Comparison of ENCODE assay signal across 8 mouse cellular contexts in genomic region chr5:108065465-108066411, GRCm38 (mm10). TPM values are rescaled to one million over a fixed set of nuclear protein-coding genes. Genes with fewer than 3 reads are reported as not detected.
DNase-seq lines count a peak whose midpoint lies in the region; ATAC-seq and TF ChIP-seq lines count a peak whose summit lies in the region.

Mtf2 (plus strand) TSS chr5:108065674.

- H3K9me3 ChIP-seq in embryonic facial prominence, embryonic 13.5 days: no peaks in the 10 kb centered on the region
- no peaks in the 10 kb centered on the region for H3K9me3 ChIP-seq in limb, embryonic 12.5 days
- no peaks in the 10 kb centered on the region for H3K9me3 ChIP-seq in midbrain, embryonic 15.5 days

- TF ChIP-seq CTCF in kidney, adult 2 months (conservative IDR thresholded peaks at IDR 0.05; ENCODE audit: insufficient read depth, insufficient read length, low read depth, low read length): no peak
- TF ChIP-seq CTCF in spleen, adult 2 months (IDR thresholded peaks at IDR 0.05; ENCODE audit: extremely low read depth, insufficient read depth, insufficient read length, insufficient replicate concordance): no peak

- peak; percentile 79 for TF ChIP-seq POLR2A in kidney, adult 2 months (IDR thresholded peaks at IDR 0.05; ENCODE audit: low read depth, low read length)
- peak; percentile 96 for TF ChIP-seq POLR2A in spleen, adult 2 months (IDR thresholded peaks at IDR 0.05; ENCODE audit: low read depth, low read length)

- peak within 1 kb of the TSS; percentile 69 for H3K4me2 ChIP-seq in embryonic facial prominence, embryonic 13.5 days
- H3K4me2 ChIP-seq in limb, embryonic 12.5 days: peak within 1 kb of the TSS; percentile 70
- H3K4me2 ChIP-seq in midbrain, embryonic 15.5 days: peak within 1 kb of the TSS; percentile 65

- WGBS in embryonic facial prominence, embryonic 13.5 days: under 1% methylated on average over 59 of the region's 59 CpGs
- under 1% methylated on average over 59 of the region's 59 CpGs for WGBS in kidney, adult 2 months
- WGBS in limb, embryonic 12.5 days: under 1% methylated on average over 59 of the region's 59 CpGs
- under 1% methylated on average over 59 of the region's 59 CpGs for WGBS in midbrain, embryonic 15.5 days
- WGBS in spleen, adult 2 months: under 1% methylated on average over 59 of the region's 59 CpGs

- peaks cover 23% of the 10 kb centered on the region for H3K36me3 ChIP-seq in embryonic facial prominence, embryonic 13.5 days
- H3K36me3 ChIP-seq in kidney, adult 2 months (ENCODE audit: control insufficient read depth, insufficient read depth, low read length): no peaks in the 10 kb centered on the region
- peaks cover 31% of the 10 kb centered on the region for H3K36me3 ChIP-seq in limb, embryonic 12.5 days
- H3K36me3 ChIP-seq in midbrain, embryonic 15.5 days (replicated peaks): peaks cover 8% of the 10 kb centered on the region
- H3K36me3 ChIP-seq in spleen, adult 2 months (ENCODE audit: control insufficient read depth, insufficient read depth, low read length): peaks cover 6% of the 10 kb centered on the region

- peaks cover 9% of the 10 kb centered on the region for H3K4me1 ChIP-seq in embryonic facial prominence, embryonic 13.5 days
- no peaks in the 10 kb centered on the region; the same call in 1 of the 2 replicates for H3K4me1 ChIP-seq in kidney, adult 2 months (ENCODE audit: control insufficient read depth, insufficient read depth, low read length)
- H3K4me1 ChIP-seq in limb, embryonic 12.5 days (replicated peaks): peaks cover 10% of the 10 kb centered on the region; the same call in 1 of the 2 replicates
- H3K4me1 ChIP-seq in midbrain, embryonic 15.5 days: peaks cover 15% of the 10 kb centered on the region
- no peaks in the 10 kb centered on the region for H3K4me1 ChIP-seq in spleen, adult 2 months (ENCODE audit: control insufficient read depth, insufficient read depth, insufficient read length)

- no peaks in the 10 kb centered on the region for H3K27me3 ChIP-seq in embryonic facial prominence, embryonic 13.5 days
- H3K27me3 ChIP-seq in kidney, adult 2 months (replicated peaks; ENCODE audit: control insufficient read depth, insufficient read depth, low read length): no peaks in the 10 kb centered on the region
- no peaks in the 10 kb centered on the region for H3K27me3 ChIP-seq in limb, embryonic 12.5 days
- H3K27me3 ChIP-seq in midbrain, embryonic 15.5 days (replicated peaks): no peaks in the 10 kb centered on the region
- H3K27me3 ChIP-seq in spleen, adult 2 months (ENCODE audit: control insufficient read depth, insufficient read depth, low read length): no peaks in the 10 kb centered on the region

- H3K4me3 ChIP-seq in embryonic facial prominence, embryonic 13.5 days: peak within 1 kb of the TSS; percentile 79
- peak within 1 kb of the TSS; percentile 94 for H3K4me3 ChIP-seq in kidney, adult 2 months (ENCODE audit: insufficient read depth, low read depth, low read length)
- peak within 1 kb of the TSS; percentile 87 for H3K4me3 ChIP-seq in limb, embryonic 12.5 days (replicated peaks)
- peak within 1 kb of the TSS; percentile 94 for H3K4me3 ChIP-seq in midbrain, embryonic 15.5 days
- H3K4me3 ChIP-seq in spleen, adult 2 months (ENCODE audit: extremely low read depth, insufficient read depth, insufficient read length): peak within 1 kb of the TSS; percentile 93

- DNase-seq in 3134 (ENCODE audit: extremely low read depth, insufficient read length, low spot score): peak; percentile 98
- peak; percentile 96 to 98 for DNase-seq in adrenal gland, postnatal 36 days
- peak; percentile 97 for DNase-seq in heart, adult 18-20 months
- peak; percentile 98 for DNase-seq in kidney, adult 2 months
- peak; percentile 94 to 95 for DNase-seq in spleen, adult 2 months (ENCODE audit: low read depth in 1 of 2, low spot score in 2 of 2)

- peak within 1 kb of the TSS; percentile 95 for H3K9ac ChIP-seq in embryonic facial prominence, embryonic 13.5 days
- H3K9ac ChIP-seq in limb, embryonic 12.5 days (replicated peaks): peak within 1 kb of the TSS; percentile 98
- H3K9ac ChIP-seq in midbrain, embryonic 15.5 days: peak within 1 kb of the TSS; percentile 91

- ATAC-seq in embryonic facial prominence, embryonic 13.5 days (ENCODE audit: insufficient number of reproducible peaks, insufficient read depth, low FRiP score, low TSS enrichment, low read depth): peak; percentile 88
- peak; percentile 94 for ATAC-seq in limb, embryonic 12.5 days (ENCODE audit: insufficient number of reproducible peaks, insufficient read depth, low FRiP score, low TSS enrichment, low read depth)
- ATAC-seq in midbrain, embryonic 15.5 days (replicated peaks): peak; percentile 97

- H3K27ac ChIP-seq in embryonic facial prominence, embryonic 13.5 days: peak within 1 kb of the TSS; percentile 92
- peak within 1 kb of the TSS; percentile 70 for H3K27ac ChIP-seq in kidney, adult 2 months (ENCODE audit: insufficient read depth, low read depth, low read length)
- H3K27ac ChIP-seq in limb, embryonic 12.5 days: peak within 1 kb of the TSS; percentile 96
- H3K27ac ChIP-seq in midbrain, embryonic 15.5 days: peak within 1 kb of the TSS; percentile 97
- H3K27ac ChIP-seq in spleen, adult 2 months (ENCODE audit: insufficient read depth, low read length): peak within 1 kb of the TSS; percentile 52

RNA-seq across cellular contexts. Expression of gene Mtf2, which starts in this region (rescaled TPM):
- 10 to 100 TPM; 17.8 to 29.2 TPM for total RNA-seq in adrenal gland, postnatal 36 days (2021)
- 119 and 128 TPM in 2 replicates for polyA plus RNA-seq in embryonic facial prominence, embryonic 13.5 days (2015; fragmentation: Nextera tagmentation; extraction: Ambion mirVana)
- total RNA-seq in heart, adult 18-20 months (2021): 1 to 10 TPM; 7.8 to 8.6 TPM
- polyA plus RNA-seq in kidney, adult 2 months (2012; rRNA removed): 5.4 and 8.1 TPM in 2 replicates
- 160 and 167 TPM in 2 replicates for polyA plus RNA-seq in limb, embryonic 12.5 days (2016; fragmentation: Nextera tagmentation; extraction: Ambion mirVana)
- 111 and 120 TPM in 2 replicates for polyA plus RNA-seq in midbrain, embryonic 15.5 days (2015; fragmentation: Nextera tagmentation; extraction: Ambion mirVana)
- polyA plus RNA-seq in spleen, adult 2 months (2012; rRNA removed): 8.0 and 11.1 TPM in 2 replicates

Comparison
In these comparisons a context has a peak if more than half of its experiments do, and no peak if none do; other contexts are left out.
1. Peak in every context shown above with its lines: DNase-seq, ATAC-seq, H3K4me3 ChIP-seq and H3K27ac ChIP-seq.